Mouse (Mus musculus): ENCODE measurements at regions not wholly inside any gene's neighbourhood (a gene's known extent, or its start where the extent isn't known, plus 50 kb on each side); places are given as distances from the start of the nearest gene placed in this dataset.
A peak's percentile ranks its signal among the peaks of the same experiment; 100 is the strongest.

DNA sequence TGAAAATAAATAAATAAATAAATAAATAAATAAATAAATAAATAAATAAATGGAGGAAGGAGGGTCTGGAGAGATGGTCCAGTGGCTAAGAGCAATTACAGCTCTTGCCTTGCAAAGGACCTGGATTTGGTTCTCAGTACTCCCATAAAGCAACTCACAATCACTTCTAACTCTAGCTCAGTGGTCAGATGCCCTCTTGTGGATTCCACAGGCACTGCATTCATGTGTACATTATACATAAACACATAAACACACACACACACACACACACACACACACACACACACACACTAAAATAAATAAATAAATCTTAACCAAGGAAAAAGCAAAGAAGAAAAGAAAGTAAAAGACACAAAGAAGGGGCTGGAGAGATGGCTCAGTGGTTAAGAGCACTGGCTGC is 74.2 kb upstream of the Dhx40 start:
- no peak overlapping the region for H3K4me2 ChIP-seq (ENCODE audit: low read length)
- H3K4me1 ChIP-seq (replicated peaks; ENCODE audit: control insufficient read depth, insufficient read depth, low read length), result 0 out of 2 replicates have a peak, but pooled peaks cover 2% of the 10 kb centered on the region
- no peak overlapping the region for H3K4me3 ChIP-seq (replicated peaks; ENCODE audit: low read length)
- H3K27me3 ChIP-seq (replicated peaks; ENCODE audit: control insufficient read depth, insufficient read depth, low read length), result no peaks in the 10 kb centered on the region
- no peak for ATAC-seq
- H3K36me3 ChIP-seq (ENCODE audit: control insufficient read depth, insufficient read depth), result no peaks in the 10 kb centered on the region
- no peak overlapping the region for H3K9ac ChIP-seq (replicated peaks; ENCODE audit: low read depth, low read length)
- no peak overlapping the region for H3K27ac ChIP-seq (ENCODE audit: low read length)
- H3K9me3 ChIP-seq (ENCODE audit: control insufficient read depth, low read length), result no peaks in the 10 kb centered on the region

DNA sequence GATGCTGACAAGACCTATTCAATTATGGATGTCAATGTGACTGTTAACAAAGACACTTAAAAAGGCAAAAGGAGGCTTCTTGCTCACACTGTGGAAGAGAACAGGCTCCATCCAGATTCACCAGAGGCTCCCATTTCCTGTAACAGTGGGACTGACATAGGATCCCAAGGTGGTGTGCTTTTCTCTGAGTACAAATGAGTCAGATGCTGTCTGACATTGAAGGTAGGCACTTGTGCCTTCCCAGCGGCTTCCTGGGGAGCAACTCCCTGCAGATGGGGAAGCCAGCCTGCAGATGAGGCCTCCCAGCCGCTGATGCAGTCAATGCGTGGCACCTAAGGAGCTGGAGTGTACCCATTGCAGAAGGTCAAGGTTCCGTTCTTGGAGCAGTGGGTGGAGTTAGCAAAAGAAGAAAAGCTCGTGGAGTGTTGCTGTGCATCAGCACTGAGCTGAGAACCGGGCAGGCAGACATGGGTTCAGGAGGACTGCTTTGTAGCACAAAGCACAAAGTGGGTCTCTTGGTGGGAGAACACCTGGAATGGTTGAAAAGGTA is 71.9 kb upstream of the Dhx40 start:
- ATAC-seq, result no peak
- Histone ChIP-seq H3K4me1 (replicated peaks; ENCODE audit: control insufficient read depth, insufficient read depth, low read length) (0 out of 2 replicates have a peak, but pooled peaks cover 2% of the 10 kb centered on the region), H3K9ac (replicated peaks; ENCODE audit: low read depth, low read length) (no peak overlapping the region), H3K36me3 (ENCODE audit: control insufficient read depth, insufficient read depth) (no peaks in the 10 kb centered on the region), H3K27ac (ENCODE audit: low read length) (no peak overlapping the region), H3K9me3 (ENCODE audit: control insufficient read depth, low read length) (no peaks in the 10 kb centered on the region), H3K4me3 (replicated peaks; ENCODE audit: low read length) (no peak overlapping the region), H3K27me3 (replicated peaks; ENCODE audit: control insufficient read depth, insufficient read depth, low read length) (no peaks in the 10 kb centered on the region), H3K4me2 (ENCODE audit: low read length) (no peak overlapping the region)
- WGBS, result 68% methylated on average over 6 of the region's 6 CpGs

DNA sequence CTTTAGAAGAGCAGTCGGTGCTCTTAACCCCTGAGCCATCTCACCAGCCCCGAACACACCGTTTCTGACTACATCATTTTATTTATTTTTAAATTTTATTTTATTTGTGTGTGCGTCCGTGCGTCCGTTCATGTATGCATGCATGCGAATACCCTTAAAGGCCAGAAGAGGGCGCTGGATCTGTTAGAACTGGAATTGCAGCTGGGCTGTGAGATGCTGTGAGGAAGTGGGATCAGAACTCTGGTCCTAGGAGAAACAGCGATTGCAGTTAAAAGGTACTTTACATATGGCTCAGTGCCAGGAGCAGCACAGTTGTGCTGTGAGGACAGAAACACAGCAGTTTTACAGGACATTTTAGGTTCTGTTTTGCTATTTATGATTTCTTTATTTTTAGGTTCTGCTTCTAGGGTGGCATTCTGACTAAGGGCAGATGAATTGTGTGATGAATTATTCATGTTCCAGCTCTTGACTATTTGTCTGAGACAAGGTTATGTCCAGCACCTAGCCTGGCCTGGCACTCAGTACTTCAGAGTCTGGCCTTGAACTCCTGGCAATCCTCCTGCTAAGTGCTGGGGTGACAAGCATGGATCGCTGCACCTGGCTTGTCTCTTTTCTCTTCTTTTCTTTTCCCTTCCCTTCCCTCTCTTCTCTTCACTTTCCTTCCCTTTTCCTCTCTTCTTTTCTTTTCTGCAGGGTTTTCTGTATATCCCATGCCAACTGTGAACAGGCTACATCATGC is 71.0 kb upstream of the Dhx40 start:
- Histone ChIP-seq H3K9ac (replicated peaks; ENCODE audit: low read depth, low read length) (no peak overlapping the region), H3K4me1 (replicated peaks; ENCODE audit: control insufficient read depth, insufficient read depth, low read length) (peaks cover 5% of the 10 kb centered on the region; the same call in 1 of the 2 replicates), H3K27me3 (replicated peaks; ENCODE audit: control insufficient read depth, insufficient read depth, low read length) (no peaks in the 10 kb centered on the region), H3K27ac (ENCODE audit: low read length) (no peak overlapping the region), H3K4me2 (ENCODE audit: low read length) (no peak overlapping the region), H3K4me3 (replicated peaks; ENCODE audit: low read length) (no peak overlapping the region), H3K36me3 (ENCODE audit: control insufficient read depth, insufficient read depth) (no peaks in the 10 kb centered on the region), H3K9me3 (ENCODE audit: control insufficient read depth, low read length) (no peaks in the 10 kb centered on the region)
- 89% methylated on average over 11 of the region's 11 CpGs for WGBS
- no peak for ATAC-seq

DNA sequence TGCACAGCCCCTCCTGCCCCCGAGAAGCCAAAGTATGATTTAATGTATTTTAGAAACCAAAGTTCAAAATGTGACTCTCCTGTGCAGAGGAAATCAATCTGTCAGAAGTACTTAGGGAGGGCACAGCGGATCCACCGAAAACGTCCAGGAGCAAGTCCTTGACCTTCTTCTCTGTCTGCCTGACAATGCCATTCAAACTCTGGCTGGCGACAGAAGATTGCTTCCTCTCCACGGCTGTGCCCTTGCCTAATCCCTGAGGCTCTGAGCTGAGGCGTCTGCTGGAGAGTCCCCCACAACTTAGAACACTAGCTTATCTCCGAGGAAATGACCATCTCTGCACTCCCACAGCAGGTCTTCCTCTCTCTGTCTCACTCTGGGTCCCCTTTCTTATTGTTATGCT is 69.0 kb upstream of the Dhx40 start:
- Histone ChIP-seq H3K4me2 (ENCODE audit: low read length) (no peak overlapping the region), H3K4me1 (replicated peaks; ENCODE audit: control insufficient read depth, insufficient read depth, low read length) (peaks cover 11% of the 10 kb centered on the region), H3K4me3 (replicated peaks; ENCODE audit: low read length) (no peak overlapping the region), H3K27me3 (replicated peaks; ENCODE audit: control insufficient read depth, insufficient read depth, low read length) (no peaks in the 10 kb centered on the region), H3K27ac (ENCODE audit: low read length) (no peak overlapping the region), H3K9me3 (ENCODE audit: control insufficient read depth, low read length) (no peaks in the 10 kb centered on the region), H3K36me3 (ENCODE audit: control insufficient read depth, insufficient read depth) (no peaks in the 10 kb centered on the region), H3K9ac (replicated peaks; ENCODE audit: low read depth, low read length) (no peak overlapping the region; the same call in 1 of the 2 replicates)
- ATAC-seq, result no peak
- 54% methylated on average over 8 of the region's 8 CpGs for WGBS

DNA sequence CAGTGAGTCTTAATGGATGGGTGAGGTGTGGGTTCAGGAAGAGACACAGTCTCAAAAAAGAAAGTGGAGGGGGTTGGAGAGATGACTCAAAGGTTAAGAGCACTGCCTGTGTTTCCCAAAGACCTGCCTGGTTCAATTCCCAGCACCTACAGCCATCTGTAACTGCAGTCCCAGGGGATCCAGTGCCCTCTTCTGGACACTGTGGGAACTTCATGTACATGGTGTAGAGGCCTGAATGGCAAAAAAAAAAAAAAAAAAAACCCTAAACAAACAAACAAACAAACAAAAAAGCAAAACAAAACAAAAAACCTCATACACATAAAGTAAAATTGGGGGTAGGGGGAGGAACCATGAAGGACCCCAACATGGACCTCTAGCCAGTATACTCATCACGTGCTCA is 68.2 kb upstream of the Dhx40 start:
- no peak overlapping the region for H3K4me2 ChIP-seq (ENCODE audit: low read length)
- H3K27ac ChIP-seq (ENCODE audit: low read length), result no peak overlapping the region
- H3K9ac ChIP-seq (replicated peaks; ENCODE audit: low read depth, low read length), result no peak overlapping the region
- 100% methylated on average over 1 of the region's 1 CpGs for WGBS
- peaks cover 11% of the 10 kb centered on the region for H3K4me1 ChIP-seq (replicated peaks; ENCODE audit: control insufficient read depth, insufficient read depth, low read length)
- H3K36me3 ChIP-seq (ENCODE audit: control insufficient read depth, insufficient read depth), result no peaks in the 10 kb centered on the region
- no peak overlapping the region for H3K4me3 ChIP-seq (replicated peaks; ENCODE audit: low read length)
- H3K27me3 ChIP-seq (replicated peaks; ENCODE audit: control insufficient read depth, insufficient read depth, low read length), result no peaks in the 10 kb centered on the region
- no peaks in the 10 kb centered on the region for H3K9me3 ChIP-seq (ENCODE audit: control insufficient read depth, low read length)
- no peak for ATAC-seq

DNA sequence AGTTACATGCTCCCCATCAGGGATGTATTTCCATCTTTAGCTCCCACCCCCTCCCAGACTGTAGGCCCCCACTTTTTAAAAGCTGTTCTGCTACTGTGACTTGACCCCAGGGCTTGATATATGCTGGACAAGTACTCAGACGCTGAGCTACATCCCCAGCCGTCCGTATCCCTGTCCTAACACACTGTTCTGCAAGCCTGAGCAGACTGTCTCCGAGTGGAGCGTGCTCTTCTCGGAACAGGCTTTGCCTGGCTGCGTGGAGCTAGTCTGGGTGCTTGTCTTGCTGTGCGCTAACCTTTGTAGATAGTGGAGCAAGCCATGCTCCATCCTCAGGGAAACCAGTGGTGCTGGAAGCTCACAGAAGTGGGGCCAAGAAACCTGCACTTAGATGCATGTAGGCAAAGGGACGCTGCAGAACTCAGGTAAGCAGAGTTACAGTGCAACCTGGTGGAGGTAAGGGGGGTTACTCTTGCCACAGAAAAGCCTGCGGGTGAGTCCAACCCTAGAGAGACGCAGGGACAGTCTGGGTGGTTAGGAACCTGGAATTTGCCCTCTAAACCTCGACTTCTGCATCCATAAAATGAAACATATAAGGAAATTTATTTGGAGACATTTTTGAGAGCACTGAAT is 67.2 kb upstream of the Dhx40 start:
- Histone ChIP-seq H3K4me1 (replicated peaks; ENCODE audit: control insufficient read depth, insufficient read depth, low read length) (peaks cover 11% of the 10 kb centered on the region), H3K27ac (ENCODE audit: low read length) (no peak overlapping the region), H3K4me3 (replicated peaks; ENCODE audit: low read length) (no peak overlapping the region), H3K4me2 (ENCODE audit: low read length) (no peak overlapping the region), H3K9ac (replicated peaks; ENCODE audit: low read depth, low read length) (no peak overlapping the region), H3K27me3 (replicated peaks; ENCODE audit: control insufficient read depth, insufficient read depth, low read length) (no peaks in the 10 kb centered on the region), H3K36me3 (ENCODE audit: control insufficient read depth, insufficient read depth) (no peaks in the 10 kb centered on the region), H3K9me3 (ENCODE audit: control insufficient read depth, low read length) (no peaks in the 10 kb centered on the region)
- 73% methylated on average over 12 of the region's 12 CpGs for WGBS
- no peak for ATAC-seq

DNA sequence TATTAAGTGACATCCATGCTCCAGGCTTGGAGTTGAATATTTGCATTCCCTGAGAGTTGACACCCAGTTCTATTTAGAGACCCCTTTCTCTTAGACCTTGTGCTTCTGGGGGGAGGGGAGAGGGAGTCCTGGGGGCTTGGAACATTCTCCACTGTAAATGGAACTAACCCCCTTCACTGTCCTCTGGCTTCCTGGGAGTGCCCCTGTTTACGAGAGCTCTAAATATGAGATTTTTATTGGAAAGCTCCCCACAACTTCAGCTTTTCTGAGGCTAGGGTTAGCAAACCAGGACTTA is 65.8 kb upstream of the Dhx40 start:
- H3K4me3 ChIP-seq (replicated peaks; ENCODE audit: low read length), result no peak overlapping the region
- H3K4me2 ChIP-seq (ENCODE audit: low read length), result no peak overlapping the region
- peak overlapping the region; percentile 7 for H3K27ac ChIP-seq (ENCODE audit: low read length)
- no peaks in the 10 kb centered on the region for H3K36me3 ChIP-seq (ENCODE audit: control insufficient read depth, insufficient read depth)
- no peak for ATAC-seq
- H3K27me3 ChIP-seq (replicated peaks; ENCODE audit: control insufficient read depth, insufficient read depth, low read length), result no peaks in the 10 kb centered on the region
- H3K9ac ChIP-seq (replicated peaks; ENCODE audit: low read depth, low read length), result no peak overlapping the region
- H3K9me3 ChIP-seq (ENCODE audit: control insufficient read depth, low read length), result no peaks in the 10 kb centered on the region
- 24% methylated on average over 1 of the region's 1 CpGs for WGBS
- peaks cover 9% of the 10 kb centered on the region for H3K4me1 ChIP-seq (replicated peaks; ENCODE audit: control insufficient read depth, insufficient read depth, low read length)

DNA sequence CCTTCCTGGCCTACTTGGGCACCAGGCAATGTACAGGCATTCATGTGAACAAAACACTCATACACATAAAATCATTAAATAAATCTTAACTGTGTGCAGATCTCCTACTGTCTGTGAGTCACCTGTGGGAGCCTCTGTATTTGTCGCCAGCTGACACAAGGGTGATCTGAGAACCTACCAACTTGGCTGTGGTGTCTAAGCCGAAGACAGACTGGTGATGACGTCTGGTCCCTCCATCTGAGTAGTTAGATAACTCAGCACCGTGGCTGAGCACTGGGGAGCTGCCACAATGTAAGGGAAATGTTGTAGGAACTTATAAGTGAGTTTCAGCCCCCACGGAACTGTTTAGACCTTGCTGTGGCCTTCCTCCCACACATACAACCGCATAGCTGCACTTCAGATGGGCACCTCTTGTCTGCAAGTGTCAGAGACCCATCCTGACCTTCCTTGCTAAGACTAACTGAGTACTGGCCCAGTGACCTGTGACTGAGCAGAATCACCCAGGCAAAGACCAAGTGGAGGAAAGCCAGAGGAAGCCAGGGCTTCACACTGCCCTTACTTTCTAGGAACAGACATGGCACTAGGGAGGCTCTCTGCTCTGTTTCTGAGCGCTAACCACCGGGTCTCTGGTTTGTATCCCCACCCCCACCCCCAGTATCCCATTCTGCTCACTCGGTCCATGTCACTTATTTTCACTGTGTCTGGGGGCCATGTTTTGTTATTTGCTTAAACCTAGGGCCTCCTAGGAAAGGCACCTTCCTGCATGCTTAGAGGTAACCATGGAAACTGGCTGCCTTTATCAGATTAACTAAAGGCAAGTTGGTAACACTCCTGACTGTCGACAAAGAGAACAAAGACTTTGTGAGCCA is 65.2 kb upstream of the Dhx40 start:
- 53% methylated on average over 10 of the region's 10 CpGs for WGBS
- no peaks in the 10 kb centered on the region for H3K27me3 ChIP-seq (replicated peaks; ENCODE audit: control insufficient read depth, insufficient read depth, low read length)
- no peak overlapping the region for H3K4me3 ChIP-seq (replicated peaks; ENCODE audit: low read length)
- no peaks in the 10 kb centered on the region for H3K9me3 ChIP-seq (ENCODE audit: control insufficient read depth, low read length)
- peaks cover 9% of the 10 kb centered on the region for H3K4me1 ChIP-seq (replicated peaks; ENCODE audit: control insufficient read depth, insufficient read depth, low read length)
- H3K27ac ChIP-seq (ENCODE audit: low read length), result peak overlapping the region; percentile 37
- H3K4me2 ChIP-seq (ENCODE audit: low read length), result no peak overlapping the region
- ATAC-seq, result peak; percentile 58; the same call in 1 of the 2 replicates
- no peaks in the 10 kb centered on the region for H3K36me3 ChIP-seq (ENCODE audit: control insufficient read depth, insufficient read depth)
- no peak overlapping the region for H3K9ac ChIP-seq (replicated peaks; ENCODE audit: low read depth, low read length)

DNA sequence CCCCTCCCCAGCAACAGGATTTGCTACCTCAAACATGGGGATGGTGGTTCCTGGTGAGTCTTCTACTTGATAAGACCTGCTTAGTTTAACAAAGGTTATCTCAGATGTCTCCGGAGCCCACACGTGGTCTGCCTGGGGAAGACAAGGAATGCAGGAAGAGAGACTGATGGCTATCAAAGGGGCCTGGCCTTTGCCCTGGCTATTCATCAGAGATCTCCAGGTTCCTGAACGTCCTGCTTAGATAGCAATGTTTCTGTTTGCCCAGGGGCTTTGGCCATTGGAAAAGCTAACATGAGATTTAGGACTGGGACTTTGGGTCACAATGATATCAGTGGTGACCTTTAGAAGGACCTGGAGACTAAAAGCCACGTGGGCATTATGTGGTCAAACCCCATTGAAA is 64.2 kb upstream of the Dhx40 start:
- no peak for ATAC-seq
- whole genome bisulfite sequencing, result 69% methylated on average over 4 of the region's 4 CpGs
- no peak overlapping the region for H3K9ac ChIP-seq (replicated peaks; ENCODE audit: low read depth, low read length)

More for the DNA sequence above, 64.2 kb upstream of the Dhx40 start:
- no peak overlapping the region for H3K27ac ChIP-seq (ENCODE audit: low read length)
- H3K36me3 ChIP-seq (ENCODE audit: control insufficient read depth, insufficient read depth), result no peaks in the 10 kb centered on the region
- no peak overlapping the region for H3K4me2 ChIP-seq (ENCODE audit: low read length)
- H3K27me3 ChIP-seq (replicated peaks; ENCODE audit: control insufficient read depth, insufficient read depth, low read length), result no peaks in the 10 kb centered on the region
- no peak overlapping the region for H3K4me3 ChIP-seq (replicated peaks; ENCODE audit: low read length)
- H3K9me3 ChIP-seq (ENCODE audit: control insufficient read depth, low read length), result no peaks in the 10 kb centered on the region
- H3K4me1 ChIP-seq (replicated peaks; ENCODE audit: control insufficient read depth, insufficient read depth, low read length), result peaks cover 9% of the 10 kb centered on the region

Data from forebrain, embryonic 16.5 days (tissue).